Mouse (Mus musculus) limb, embryonic 14.5 days (tissue): ENCODE measurements around the gene Tsc2. TPM values are rescaled to one million over a fixed set of nuclear protein-coding genes. Genes with fewer than 3 reads are reported as not detected.

Experiments
- ATAC-seq: fragments of 200-750 bp; cut with Nextera tagmentation; 2 replicates; pipeline ENCODE4 v1.8.0; 2017; ENCODE audit warnings: low read depth, moderate number of reproducible peaks, moderate TSS enrichment; ENCODE audit not compliant: low FRiP score
- DNase-seq: peaks from one replicate; pipeline ENCODE4 v3.0.0-alpha.2; 2015; ENCODE audit warnings: low spot score
- H3K27ac ChIP-seq: fragments of 300-500 bp; sonication (generic); replicated peaks from 2 replicates; pipeline ENCODE4 v1.5.1; 2014; ENCODE audit warnings: low read depth, mild to moderate bottlenecking, low read length, moderate library complexity, mixed read lengths
- H3K27me3 ChIP-seq: fragments of 300-500 bp; sonication (generic); 2 replicates; pipeline ENCODE4 v1.6.1; 2014; ENCODE audit warnings: low read length, mixed read lengths; ENCODE audit not compliant: control insufficient read depth, insufficient read depth
- H3K36me3 ChIP-seq: fragments of 300-500 bp; sonication (generic); 2 replicates; pipeline ENCODE4 v1.6.1; 2014; ENCODE audit warnings: mild to moderate bottlenecking, low read length, moderate library complexity, mixed read lengths; ENCODE audit not compliant: control insufficient read depth, insufficient read depth
- H3K4me1 ChIP-seq: fragments of 300-500 bp; sonication (generic); 2 replicates; pipeline ENCODE4 v1.6.1; 2014; ENCODE audit warnings: antibody characterized with exemption, low read length, mixed read lengths; ENCODE audit not compliant: control insufficient read depth, insufficient read depth
- H3K4me2 ChIP-seq: fragments of 300-500 bp; sonication (generic); replicated peaks from 2 replicates; pipeline ENCODE4 v1.6.1; 2014; ENCODE audit warnings: low read depth, mild to moderate bottlenecking, low read length, moderate library complexity; ENCODE audit not compliant: severe bottlenecking
- H3K4me3 ChIP-seq: fragments of 300-500 bp; sonication (generic); replicated peaks from 2 replicates; pipeline ENCODE4 v1.5.1; 2014; ENCODE audit warnings: low read length
- H3K9ac ChIP-seq: fragments of 300-500 bp; sonication (generic); 2 replicates; pipeline ENCODE4 v1.6.1; 2014; ENCODE audit warnings: mild to moderate bottlenecking, low read depth, low read length, moderate library complexity; ENCODE audit not compliant: severe bottlenecking
- H3K9me3 ChIP-seq: fragments of 300-500 bp; sonication (generic); 2 replicates; pipeline ENCODE4 v1.6.1; 2016; ENCODE audit warnings: low read length; ENCODE audit not compliant: control insufficient read depth
- POLR2A ChIP-seq: fragments of 200-500 bp; IDR thresholded peaks from 2 replicates; pipeline ENCODE4 v1.8.0; 2012; ENCODE audit warnings: inconsistent platforms, mild to moderate bottlenecking, moderate library complexity, borderline replicate concordance; ENCODE audit not compliant: insufficient read depth, insufficient read length; ENCODE audit errors: extremely low read depth
- WGBS: fragments of 180-500 bp; shearing (Covaris S2); extraction: QIAGEN DNeasy Blood & Tissue Kit; methylation state at CpG from one replicate; pipeline ENCODE4 v1.1.7; 2014; 5-methylcytosine and 5-hydroxymethylcytosine counted together
- polyA plus RNA-seq, 2 experiments: library from polyadenylated mRNA; depleted of rRNA in 1 of 2; stranded (reverse) in 1 of 2; unstranded in 1 of 2; fragments of >200 nt; fragmentation: Nextera tagmentation in 1 of 2; extraction: Ambion mirVana in 1 of 2; gene quantifications; 2 replicates each; pipeline versions ENCODE4 v1.2.1 to v1.2.3; 2012 to 2014

Gene Tsc2
- polyA plus RNA-seq, 2 experiments: 62.9 to 162 TPM

GRCm38 (mm10) chr17:24593992-24594890 is 38.2 kb downstream of the Tsc2 start:
- Histone ChIP-seq H3K27ac (no peak overlapping the region), H3K9ac (no peak overlapping the region), H3K4me2 (no peak overlapping the region), H3K4me1 (no peaks in the 10 kb centered on the region), H3K36me3 (peaks cover 97% of the 10 kb centered on the region), H3K27me3 (no peaks in the 10 kb centered on the region), H3K9me3 (no peaks in the 10 kb centered on the region), H3K4me3 (no peak overlapping the region)
- TF ChIP-seq POLR2A: no peak
- DNase-seq: no peak
- 93% methylated on average over 26 of the region's 26 CpGs for WGBS
- no peak for ATAC-seq

- no peaks in the 10 kb centered on the region for H3K9me3 ChIP-seq
- no peak for TF ChIP-seq POLR2A
- no peak overlapping the region for H3K9ac ChIP-seq
- H3K36me3 ChIP-seq: peaks cover 93% of the 10 kb centered on the region
- H3K27ac ChIP-seq: no peak overlapping the region
- WGBS: 83% methylated on average over 4 of the region's 5 CpGs
- ATAC-seq: no peak
- no peak for DNase-seq
- no peak overlapping the region for H3K4me2 ChIP-seq
- no peaks in the 10 kb centered on the region for H3K4me1 ChIP-seq
- no peak overlapping the region for H3K4me3 ChIP-seq
- H3K27me3 ChIP-seq: no peaks in the 10 kb centered on the region
Measured at GRCm38 (mm10) chr17:24593248-24593647, 39.2 kb downstream of the Tsc2 start.

GRCm38 (mm10) chr17:24591695-24592094 is 40.7 kb downstream of the Tsc2 start:
- no peak overlapping the region for H3K4me2 ChIP-seq
- DNase-seq: no peak
- no peaks in the 10 kb centered on the region for H3K9me3 ChIP-seq
- H3K4me1 ChIP-seq: no peaks in the 10 kb centered on the region
- peaks cover 91% of the 10 kb centered on the region for H3K36me3 ChIP-seq
- no peaks in the 10 kb centered on the region for H3K27me3 ChIP-seq
- H3K9ac ChIP-seq: no peak overlapping the region
- H3K4me3 ChIP-seq: no peak overlapping the region
- H3K27ac ChIP-seq: no peak overlapping the region
- no peak for ATAC-seq
- TF ChIP-seq POLR2A: no peak
- WGBS: 88% methylated on average over 5 of the region's 5 CpGs

GRCm38 (mm10) chr17:24590943-24591342 is 41.5 kb downstream of the Tsc2 start:
- 94% methylated on average over 3 of the region's 3 CpGs for WGBS
- Histone ChIP-seq H3K4me3 (no peak overlapping the region), H3K4me2 (no peak overlapping the region), H3K27me3 (no peaks in the 10 kb centered on the region), H3K9ac (no peak overlapping the region), H3K9me3 (no peaks in the 10 kb centered on the region), H3K27ac (no peak overlapping the region), H3K4me1 (no peaks in the 10 kb centered on the region), H3K36me3 (peaks cover 91% of the 10 kb centered on the region)
- TF ChIP-seq POLR2A: no peak
- no peak for DNase-seq
- no peak for ATAC-seq

GRCm38 (mm10) chr17:24586532-24586931 is 45.9 kb downstream of the Tsc2 start:
- Histone ChIP-seq H3K4me1 (no peaks in the 10 kb centered on the region), H3K4me3 (no peak overlapping the region), H3K4me2 (no peak overlapping the region), H3K9me3 (no peaks in the 10 kb centered on the region), H3K9ac (no peak overlapping the region), H3K36me3 (peaks cover 83% of the 10 kb centered on the region), H3K27ac (no peak overlapping the region), H3K27me3 (no peaks in the 10 kb centered on the region)
- 94% methylated on average over 4 of the region's 4 CpGs for WGBS
- DNase-seq (no peak), ATAC-seq (no peak)
- no peak for TF ChIP-seq POLR2A

GRCm38 (mm10) chr17:24584520-24584919 is 47.9 kb downstream of the Tsc2 start:
- H3K9me3 ChIP-seq: no peaks in the 10 kb centered on the region

More at GRCm38 (mm10) chr17:24584520-24584919, 47.9 kb downstream of the Tsc2 start:
- H3K4me2 ChIP-seq: no peak overlapping the region
- no peak for TF ChIP-seq POLR2A
- H3K4me3 ChIP-seq: no peak overlapping the region
- no peaks in the 10 kb centered on the region for H3K27me3 ChIP-seq
- no peak overlapping the region for H3K9ac ChIP-seq
- DNase-seq: no peak
- 74% methylated on average over 3 of the region's 3 CpGs for WGBS
- no peaks in the 10 kb centered on the region for H3K4me1 ChIP-seq
- H3K36me3 ChIP-seq: peaks cover 86% of the 10 kb centered on the region
- H3K27ac ChIP-seq: no peak overlapping the region
- ATAC-seq: no peak
